Mouse (Mus musculus) gastrocnemius, postnatal 4 days (tissue): ENCODE measurements around the gene Mtor. TPM values are rescaled to one million over a fixed set of nuclear protein-coding genes. Genes with fewer than 3 reads are reported as not detected.
A peak's percentile ranks its signal among the peaks of the same experiment; 100 is the strongest.

Experiments
- DNase-seq, 2 experiments: peaks; one replicate each; pipeline ENCODE4 v3.0.0; 2021 to 2022; ENCODE audit warnings: low spot score in 2 of 2, mixed read lengths in 2 of 2
- total RNA-seq, 2 experiments: library from RNA; stranded (reverse); gene quantifications; 2 replicates each; pipeline ENCODE4 v1.2.3; 2021

Gene Mtor
- total RNA-seq, 2 experiments from 2014 or later = 39.3 to 42.0 TPM

- no peak for DNase-seq
Observed at GRCm38 (mm10) chr4:148590421-148591170, 142.2 kb downstream of the Mtor start.

GRCm38 (mm10) chr4:148591171-148591630, 142.8 kb downstream of the Mtor start, which contains the start of gene Srm:
Srm (plus strand) TSS chr4:148591503.
- peak; percentile 96 to 98 for DNase-seq

- DNase-seq = no peak
Observed at GRCm38 (mm10) chr4:148591637-148592380, 143.4 kb downstream of the Mtor start.

- no peak for DNase-seq
Observed at GRCm38 (mm10) chr4:148593996-148594395, 145.6 kb downstream of the Mtor start.

GRCm38 (mm10) chr4:148595916-148596315, 147.5 kb downstream of the Mtor start:
- DNase-seq = no peak

- DNase-seq = no peak
Observed at GRCm38 (mm10) chr4:148596731-148597130, 148.3 kb downstream of the Mtor start.

GRCm38 (mm10) chr4:148598826-148599225, 150.4 kb downstream of the Mtor start:
- DNase-seq = no peak

- DNase-seq = no peak
Observed at GRCm38 (mm10) chr4:148600316-148600715, 151.9 kb downstream of the Mtor start.

- no peak for DNase-seq
Observed at GRCm38 (mm10) chr4:148601871-148602270, 153.5 kb downstream of the Mtor start.

- no peak for DNase-seq
Observed at GRCm38 (mm10) chr4:148602357-148603120, 154.1 kb downstream of the Mtor start, which contains the start of gene Masp2. Masp2 (plus strand) TSS chr4:148602554.

GRCm38 (mm10) chr4:148603376-148604139, 155.1 kb downstream of the Mtor start:
- DNase-seq = no peak

- DNase-seq = no peak
Observed at GRCm38 (mm10) chr4:148604141-148604540, 155.7 kb downstream of the Mtor start.

- DNase-seq = peak in 1 of 2 experiments; percentile 64
Observed at GRCm38 (mm10) chr4:148604541-148605165, 156.2 kb downstream of the Mtor start.

Other genes with a start within 250 kb of the Mtor start
- gene Disp3, start 160.6 kb upstream of the Mtor start, total RNA-seq = under 1 TPM; 0.26 to 0.27 TPM
- 10 to 100 TPM in 1 of 2 experiments, 1 to 10 TPM in 1; 9.7 to 11.0 TPM for gene Ubiad1, start 3.8 kb upstream of the Mtor start, total RNA-seq
- gene Angptl7, start 51.8 kb downstream of the Mtor start, total RNA-seq = 1 to 10 TPM; 1.7 to 4.0 TPM
- gene Exosc10, start 109.8 kb downstream of the Mtor start, total RNA-seq = 10 to 100 TPM; 47.6 to 48.7 TPM
- 10 to 100 TPM; 44.0 to 47.6 TPM for gene Srm, start 142.9 kb downstream of the Mtor start, total RNA-seq
- under 1 TPM; 0.52 to 0.88 TPM for gene Masp2, start 153.9 kb downstream of the Mtor start, total RNA-seq
- gene Tardbp, start 178.4 kb downstream of the Mtor start, total RNA-seq = 100 to 1,000 TPM; 200 to 267 TPM
- gene Gm572, start 194.7 kb downstream of the Mtor start, total RNA-seq = 1 to 10 TPM; 7.3 to 8.7 TPM